Mouse (Mus musculus) heart, adult 18-20 months (tissue): ENCODE data around the gene Snx1. TPM values are rescaled to one million over a fixed set of nuclear protein-coding genes. Genes with fewer than 3 reads are reported as not detected.

Source experiments
- DNase-seq, 2 experiments: peaks; one replicate each; pipeline ENCODE4 v3.0.0; 2021 to 2022; ENCODE audit warnings: mixed read lengths in 1 of 2
- total RNA-seq, 2 experiments: library from RNA; stranded (reverse); gene quantifications; 2 replicates each; pipeline ENCODE4 v1.2.3; 2021

The Snx1 gene
- total RNA-seq, 2 experiments from 2014 or later, result 27.3 to 27.8 TPM

DNA sequence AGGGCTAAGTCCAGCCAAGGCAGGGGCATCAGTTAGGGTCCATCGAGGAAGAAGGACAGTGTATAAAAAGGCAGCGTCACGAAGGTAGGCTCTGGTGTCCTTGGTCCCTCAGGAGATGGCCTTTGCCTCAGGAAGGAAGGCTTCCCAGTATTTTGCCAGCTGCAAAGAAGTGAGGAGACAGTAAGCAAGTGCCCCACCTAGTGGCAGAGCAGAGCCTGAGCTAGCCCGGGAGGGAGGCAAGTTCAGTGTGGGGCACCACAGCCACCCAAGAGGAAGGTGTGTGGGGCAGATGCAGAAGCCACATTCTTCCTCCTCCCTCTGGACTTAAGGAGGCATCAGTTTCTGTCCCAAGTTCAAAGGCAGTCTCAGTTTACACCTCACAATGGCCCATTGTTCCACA lies 38.0 kb downstream of the Snx1 start:
- peak; percentile 48 to 72 for DNase-seq

DNA sequence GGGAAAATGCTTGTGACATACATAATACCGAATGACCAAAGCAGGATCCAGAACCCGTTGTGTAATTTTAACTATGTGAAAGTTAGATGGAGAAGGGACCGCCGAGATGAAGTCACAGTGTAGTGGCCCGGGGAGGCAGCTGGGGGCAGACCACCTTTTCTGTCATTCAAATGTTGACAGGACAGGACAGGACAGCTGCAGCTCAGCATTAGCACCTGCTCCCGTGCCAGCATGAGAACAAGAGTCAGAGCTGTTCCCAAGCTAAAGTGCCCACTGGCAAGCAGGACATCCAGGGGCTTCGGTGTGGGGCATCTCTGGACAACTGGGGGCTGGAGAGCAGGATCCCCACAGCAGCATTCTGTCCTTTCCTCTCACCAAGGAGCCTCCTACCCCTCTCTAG lies 39.3 kb downstream of the Snx1 start:
- no peak for DNase-seq

DNA sequence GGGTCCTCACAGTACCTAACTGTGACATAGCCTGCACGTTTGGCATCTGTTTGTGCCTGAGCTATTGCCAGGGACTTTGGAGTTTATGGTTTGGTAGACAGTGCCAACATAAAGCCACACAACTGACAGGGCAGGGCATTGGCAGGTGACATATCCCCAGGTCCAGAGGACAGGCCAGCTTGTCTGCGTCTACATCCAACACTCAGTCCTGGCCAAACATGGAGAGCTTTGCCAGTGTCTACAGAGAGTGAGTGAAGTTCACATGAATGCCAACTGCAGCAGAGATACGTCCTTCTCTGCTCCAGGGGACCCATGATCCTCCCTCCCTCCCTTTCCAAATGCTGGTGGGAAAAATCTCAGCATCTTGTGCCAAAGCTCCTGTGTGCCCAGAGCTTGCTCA lies 42.2 kb downstream of the Snx1 start:
- no peak for DNase-seq

DNA sequence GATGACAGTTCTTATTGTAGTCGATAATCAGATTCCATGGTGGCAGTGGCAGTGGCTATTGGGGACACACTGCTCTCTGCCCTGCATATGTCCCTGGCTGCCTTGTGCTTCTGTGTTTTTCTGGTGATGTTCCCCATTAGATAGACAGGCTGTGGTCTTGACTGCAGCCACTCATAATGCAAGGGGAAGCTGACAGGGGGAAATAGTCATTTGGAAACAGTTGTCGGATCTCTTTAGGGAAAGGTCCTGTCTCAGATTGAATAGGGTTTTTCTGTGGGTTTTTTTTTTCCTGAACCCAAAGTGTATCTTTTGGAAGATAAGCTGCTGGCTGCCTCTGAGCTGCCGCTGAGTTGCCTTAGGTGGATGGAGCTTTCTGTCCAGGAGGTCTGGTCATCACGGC lies 44.4 kb downstream of the Snx1 start:
- no peak for DNase-seq

DNA sequence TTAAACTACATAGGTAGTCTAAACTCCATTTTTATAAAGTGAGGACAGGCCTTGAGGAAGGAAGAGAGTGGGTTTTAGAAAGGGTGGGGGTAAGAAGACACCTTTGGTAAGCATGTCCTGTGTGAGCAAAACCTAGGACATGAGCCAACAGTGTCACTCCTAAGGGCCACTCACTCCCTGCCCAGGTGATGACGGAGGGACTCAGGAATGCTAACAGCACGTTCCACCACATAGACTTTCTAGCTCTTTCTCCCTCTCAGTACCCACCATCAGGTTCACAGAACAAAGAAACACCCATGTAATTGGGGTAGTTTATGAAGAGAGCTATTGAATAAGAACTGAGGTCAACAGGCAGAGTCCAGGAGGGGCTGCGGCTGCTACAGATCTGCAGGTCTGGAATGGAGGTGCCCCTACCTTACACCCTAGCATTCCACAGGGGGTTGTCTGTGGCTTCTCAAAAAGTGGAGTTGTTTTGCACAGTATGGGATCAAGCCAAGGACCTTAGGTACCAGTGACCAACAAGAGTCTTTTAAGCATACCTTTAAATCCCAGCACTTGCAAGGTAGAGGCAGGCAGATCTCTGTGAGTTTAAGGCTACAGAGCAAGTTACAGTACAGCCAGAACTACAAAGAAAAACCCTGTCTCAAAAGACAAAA lies 45.5 kb downstream of the Snx1 start:
- no peak for DNase-seq

DNA sequence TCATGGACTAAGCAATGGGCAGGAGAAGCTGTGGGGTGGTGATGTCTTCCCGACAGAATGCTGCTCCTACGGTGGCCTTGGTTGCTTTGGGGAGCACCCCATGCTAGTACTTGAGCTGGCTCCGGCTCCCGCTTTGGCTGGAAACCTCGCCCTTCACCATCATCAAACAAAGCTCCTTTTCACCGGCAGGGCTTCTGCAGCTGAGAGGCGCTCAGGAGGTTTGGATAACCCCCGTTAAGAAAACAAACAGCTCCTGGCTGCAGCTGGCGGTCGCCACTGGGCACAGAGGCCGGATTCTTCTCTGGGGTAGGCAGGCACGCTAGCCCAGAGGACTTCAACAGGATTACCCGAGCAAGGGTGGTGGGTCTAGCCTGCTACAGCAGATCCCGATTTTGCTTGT lies 47.9 kb downstream of the Snx1 start:
- no peak for DNase-seq

DNA sequence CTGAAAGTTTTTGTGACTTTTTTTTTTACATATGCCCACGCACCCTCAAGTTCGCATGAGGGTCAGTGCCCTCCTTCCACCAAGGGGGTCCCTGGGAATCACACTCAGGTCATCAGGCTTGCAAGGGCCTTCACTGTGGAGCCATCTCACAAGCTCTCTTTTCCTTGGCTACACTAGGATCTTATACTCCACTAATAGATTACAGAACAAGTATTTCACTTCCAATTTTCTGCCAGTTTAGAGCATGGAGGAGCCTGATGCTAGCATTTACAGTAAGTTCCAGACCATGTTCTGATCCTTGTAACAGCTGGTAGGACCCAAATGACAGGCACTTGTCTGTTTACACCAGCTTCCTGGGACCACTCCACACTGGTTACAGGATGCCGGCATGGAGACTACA lies 48.3 kb downstream of the Snx1 start:
- no peak for DNase-seq

DNA sequence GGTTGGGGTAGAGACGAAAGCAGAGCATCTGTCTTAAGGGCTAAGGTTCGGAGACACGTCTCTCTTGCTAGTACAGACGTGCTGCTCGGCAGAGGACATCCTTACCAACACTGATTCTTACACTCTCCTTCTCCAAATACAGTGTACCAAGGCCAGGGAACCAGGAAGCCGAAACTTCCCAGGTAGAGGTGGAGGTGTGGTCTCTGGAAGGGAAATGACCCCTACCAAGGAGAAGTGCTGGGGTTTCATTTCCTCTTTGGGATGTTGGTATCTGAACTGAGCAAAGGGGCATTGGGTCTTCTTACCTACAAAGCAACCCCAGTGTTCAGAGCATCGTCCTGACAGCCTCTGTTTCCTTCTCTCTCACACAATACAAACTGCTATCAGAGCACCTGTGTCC lies 53.6 kb downstream of the Snx1 start:
- no peak for DNase-seq

DNA sequence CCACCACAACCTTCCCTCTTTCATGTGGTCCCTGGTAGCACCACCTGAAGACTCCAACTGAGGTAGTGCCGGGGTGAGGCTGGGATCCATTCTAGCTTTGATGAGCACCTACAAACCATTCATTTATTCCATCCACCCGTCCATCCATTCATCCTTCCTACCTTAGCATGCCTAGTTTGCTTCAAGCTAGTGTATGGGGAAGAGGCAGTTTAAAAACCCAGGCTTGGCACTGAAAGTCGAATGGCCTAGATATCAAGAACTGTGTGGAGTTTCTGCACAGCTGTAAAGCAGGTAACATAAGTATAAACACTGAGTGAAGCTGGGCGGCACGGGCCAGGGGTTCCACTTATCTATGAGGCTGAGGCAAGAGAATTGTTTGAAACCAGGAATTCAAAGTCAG lies 56.2 kb downstream of the Snx1 start:
- no peak for DNase-seq

DNA sequence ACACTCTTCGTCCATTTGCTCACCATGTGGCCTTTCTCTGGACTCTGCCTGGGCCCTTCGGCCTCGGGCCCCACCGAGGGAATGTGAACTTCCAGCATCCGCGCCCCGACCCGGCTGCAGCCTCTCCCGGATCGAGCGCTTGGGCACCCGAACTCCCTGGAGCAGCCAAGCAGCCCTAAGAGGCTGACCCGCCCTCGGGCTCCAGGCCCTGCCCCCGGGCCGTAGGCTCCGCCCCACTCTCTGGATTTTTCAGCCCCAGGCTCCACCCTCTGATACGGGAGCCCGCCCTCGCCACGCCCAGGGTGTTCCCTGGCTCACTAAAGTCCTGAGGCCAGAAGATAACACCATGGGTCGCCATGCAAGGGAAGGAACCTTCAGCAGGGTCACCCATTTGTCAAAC lies 56.8 kb downstream of the Snx1 start, which contains the start of gene Snx22:
Gene Snx22 (minus strand): TSS at position 137 of the 400 bp plus-strand sequence.
- DNase-seq, result peak; percentile 84 to 85

DNA sequence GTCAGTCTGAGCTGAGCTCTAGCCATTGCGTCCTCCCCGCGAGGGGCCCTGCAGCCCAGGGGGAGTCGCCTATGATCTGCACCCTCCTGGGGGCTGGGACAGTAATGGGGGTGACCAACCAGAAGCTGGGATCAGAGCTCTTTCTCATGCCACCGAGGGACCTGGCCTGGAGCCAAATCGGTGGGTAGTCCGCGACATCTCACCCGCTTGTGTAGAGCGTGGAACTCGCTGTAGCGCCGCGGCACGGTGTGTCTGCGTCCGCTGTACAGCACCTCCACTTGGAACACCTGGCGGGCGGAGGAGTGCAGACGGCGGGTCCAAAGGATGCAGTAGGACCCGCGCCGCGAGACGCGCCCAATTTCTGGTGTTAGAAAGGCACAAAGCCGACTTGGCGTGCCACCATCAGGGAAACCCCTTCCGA lies 57.4 kb downstream of the Snx1 start:
- DNase-seq, result no peak

DNA sequence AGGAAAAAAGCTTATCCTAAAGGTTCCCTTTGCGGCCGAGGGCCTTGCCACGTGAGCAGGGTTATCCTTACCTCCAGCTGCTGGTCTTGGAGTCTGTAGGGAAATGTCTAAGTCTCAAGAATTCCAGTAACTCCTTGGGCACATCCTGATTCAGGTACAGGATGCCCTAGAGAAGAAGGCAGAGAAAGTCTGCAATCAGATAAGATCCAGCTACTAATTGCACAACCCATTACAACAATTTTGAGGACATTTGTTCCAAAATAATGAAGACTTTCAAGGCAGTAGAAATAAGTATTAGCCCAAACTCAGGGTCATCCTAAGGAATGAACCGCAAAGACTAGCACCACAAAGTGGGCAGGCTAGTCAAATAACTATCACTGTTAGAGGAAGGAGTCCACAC lies 58.3 kb downstream of the Snx1 start:
- no peak for DNase-seq

DNA sequence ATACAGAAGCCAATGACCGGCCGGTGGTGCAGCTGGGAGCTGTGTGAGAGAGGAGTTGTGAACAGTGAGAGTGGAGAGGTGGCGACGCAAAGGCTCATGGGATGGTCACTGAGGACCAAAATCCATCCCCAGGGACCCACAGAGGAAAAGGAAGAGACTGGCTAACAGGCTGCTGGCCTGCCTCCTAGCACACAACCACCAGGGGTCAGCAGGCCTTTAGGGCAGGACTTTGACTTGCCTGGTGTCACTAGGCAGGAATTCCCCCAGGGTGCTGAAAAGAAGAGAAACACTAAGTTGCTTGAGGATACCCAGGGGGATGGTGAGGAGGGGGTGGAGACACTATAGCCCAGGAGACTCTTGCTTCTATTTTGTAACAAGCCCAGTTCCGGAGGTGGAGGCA lies 58.8 kb downstream of the Snx1 start:
- peak; percentile 57 to 67 for DNase-seq

DNA sequence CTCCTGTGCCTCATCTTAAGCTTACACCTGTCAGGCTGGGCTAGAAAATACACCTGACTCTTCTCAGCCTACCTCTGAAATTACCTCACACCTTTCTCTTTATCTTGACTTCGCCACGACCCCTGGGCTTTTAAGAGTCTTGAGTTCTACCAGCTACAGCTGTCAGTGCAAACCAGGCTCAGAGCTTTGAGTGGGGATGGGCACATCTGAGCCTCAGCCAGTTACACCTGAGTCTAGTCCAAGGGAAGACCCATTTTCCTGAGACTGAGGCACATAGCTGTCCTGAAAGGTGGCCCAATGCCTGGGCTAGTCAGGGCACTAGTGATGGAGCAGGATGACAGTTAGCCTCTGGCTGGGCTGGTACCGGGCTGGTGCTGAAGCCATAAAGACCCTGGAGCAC lies 59.6 kb downstream of the Snx1 start:
- DNase-seq, result no peak

DNA sequence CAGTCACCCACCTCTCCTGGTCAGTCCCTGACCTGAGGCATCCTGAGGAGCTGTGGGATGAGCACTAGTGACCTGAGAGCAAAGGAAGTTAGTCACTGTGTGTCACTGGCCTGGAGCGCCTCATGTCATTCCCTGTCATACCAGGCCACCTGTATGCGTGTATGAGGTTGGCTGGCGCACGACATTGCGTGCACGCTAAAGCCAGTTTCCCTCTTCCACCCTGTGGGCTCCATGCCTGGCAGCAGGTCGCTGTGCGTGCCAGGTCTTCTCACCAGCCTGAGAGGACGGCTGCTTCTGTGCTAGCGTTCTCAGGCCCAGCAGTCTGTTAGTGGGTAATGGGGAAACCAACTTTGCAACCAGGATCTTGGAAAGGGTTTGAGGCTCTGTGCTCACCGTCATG lies 62.1 kb downstream of the Snx1 start:
- DNase-seq, result no peak

DNA sequence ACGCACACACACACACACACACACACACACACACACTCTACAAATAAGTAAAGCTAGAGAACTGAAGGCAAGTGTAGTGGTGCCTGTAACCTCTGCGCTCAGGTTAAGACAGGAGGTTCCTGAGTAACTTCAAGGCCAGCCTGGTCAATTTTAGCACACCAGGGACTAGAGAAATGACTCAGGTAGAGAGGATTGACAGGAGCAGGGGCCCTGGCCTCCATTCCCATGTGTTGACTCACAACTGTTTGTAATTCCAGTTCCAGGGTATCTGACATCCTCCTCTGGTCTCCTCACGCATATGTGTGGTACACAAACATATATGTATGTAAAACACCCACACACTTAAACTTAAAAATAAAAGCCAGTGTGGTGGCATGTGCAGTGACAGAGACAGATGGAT lies 62.9 kb downstream of the Snx1 start:
- no peak for DNase-seq

DNA sequence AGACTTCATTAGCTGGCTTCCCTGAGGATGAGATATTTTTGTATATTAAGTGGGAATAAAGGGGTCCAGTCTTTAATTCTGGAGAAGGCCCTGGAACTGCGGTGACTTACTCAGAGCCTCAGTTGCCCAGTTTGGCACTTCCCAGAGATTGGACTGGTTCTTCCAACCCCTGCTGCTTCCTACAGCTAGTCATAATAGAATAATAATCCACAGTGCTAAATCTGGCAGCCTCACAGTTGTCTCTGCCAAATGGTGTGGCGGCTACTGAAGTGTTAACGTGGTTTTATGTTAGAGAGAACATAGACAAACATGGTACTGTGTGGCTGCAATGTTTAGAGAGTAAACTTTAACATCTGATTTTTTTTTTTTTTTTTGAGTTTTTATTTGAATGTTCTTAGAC lies 64.7 kb downstream of the Snx1 start:
- DNase-seq, result no peak

DNA sequence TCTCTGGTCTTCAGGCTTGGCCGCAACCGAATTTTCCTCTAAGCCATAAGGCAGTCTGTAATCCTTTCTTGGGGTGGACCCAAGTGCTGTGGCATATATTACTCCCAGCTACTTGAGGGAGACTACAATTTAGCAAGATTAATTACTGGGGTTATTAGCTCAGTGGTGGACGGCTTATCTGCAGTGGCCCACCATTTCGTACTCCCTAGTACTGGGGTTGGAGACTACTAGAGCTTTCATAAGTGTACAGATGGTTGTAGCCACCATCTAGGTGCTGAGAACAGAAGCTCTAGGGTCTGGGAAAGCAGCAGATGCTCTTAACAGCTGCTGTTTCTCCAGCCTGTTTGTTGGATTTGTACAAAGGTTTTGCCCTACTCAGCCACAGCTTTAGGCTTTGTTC lies 65.4 kb downstream of the Snx1 start:
- DNase-seq, result no peak

DNA sequence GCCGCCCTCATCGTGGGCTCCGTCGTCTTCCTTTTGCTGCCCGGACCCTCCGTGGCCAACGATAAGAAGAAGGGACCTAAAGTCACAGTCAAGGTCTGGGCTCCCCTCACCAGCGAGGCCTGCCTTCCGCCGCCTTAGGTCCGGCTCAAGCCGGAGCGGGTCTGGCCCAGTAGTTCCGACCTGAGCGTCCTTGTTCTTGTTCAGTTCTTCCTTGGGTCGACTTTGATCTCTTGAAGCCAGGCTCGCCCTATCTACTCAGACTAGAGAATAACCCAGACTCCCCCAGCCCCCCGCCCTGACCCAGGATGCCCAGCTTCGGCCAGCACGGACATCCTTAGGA lies 66.1 kb downstream of the Snx1 start:
- no peak for DNase-seq

DNA sequence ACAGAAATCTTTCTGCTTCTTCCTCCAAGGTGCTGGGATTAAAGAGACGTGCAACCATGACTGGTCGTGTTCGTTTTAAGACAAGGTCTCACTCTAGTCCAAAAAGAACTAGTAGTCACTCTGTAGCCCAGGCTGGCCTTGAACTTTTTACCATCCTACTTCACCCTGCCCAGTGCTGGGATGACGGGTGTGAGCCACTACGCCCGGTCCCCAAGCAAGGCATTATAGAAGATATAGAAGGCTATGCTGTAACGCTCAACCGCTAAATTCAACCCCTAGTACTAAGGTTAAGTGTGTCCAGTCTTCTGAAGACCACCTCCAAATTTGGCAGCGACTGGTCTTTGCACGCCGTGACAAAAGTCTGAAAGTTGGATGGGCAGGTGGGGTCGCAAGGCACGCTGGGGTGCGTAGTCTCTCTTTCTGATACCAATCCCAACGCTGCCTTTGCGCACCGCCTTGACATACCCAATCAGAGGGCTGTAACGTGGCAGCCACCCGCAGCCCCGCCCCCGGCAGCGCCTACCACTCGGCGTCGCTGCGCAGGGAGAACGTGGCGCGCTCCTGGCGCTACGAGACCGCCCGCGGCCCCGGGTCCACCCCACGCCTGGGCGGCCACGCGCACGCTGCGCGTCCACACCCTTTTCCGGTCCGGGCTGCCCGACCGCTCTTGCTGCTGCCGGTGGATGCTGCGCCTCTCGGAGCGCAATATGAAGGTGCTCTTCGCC lies 66.6 kb downstream of the Snx1 start, which contains the start of gene Ppib:
Gene Ppib (plus strand): TSS at position 640 of the 725 bp plus-strand sequence.
- DNase-seq, result peak; percentile 96 to 99

DNA sequence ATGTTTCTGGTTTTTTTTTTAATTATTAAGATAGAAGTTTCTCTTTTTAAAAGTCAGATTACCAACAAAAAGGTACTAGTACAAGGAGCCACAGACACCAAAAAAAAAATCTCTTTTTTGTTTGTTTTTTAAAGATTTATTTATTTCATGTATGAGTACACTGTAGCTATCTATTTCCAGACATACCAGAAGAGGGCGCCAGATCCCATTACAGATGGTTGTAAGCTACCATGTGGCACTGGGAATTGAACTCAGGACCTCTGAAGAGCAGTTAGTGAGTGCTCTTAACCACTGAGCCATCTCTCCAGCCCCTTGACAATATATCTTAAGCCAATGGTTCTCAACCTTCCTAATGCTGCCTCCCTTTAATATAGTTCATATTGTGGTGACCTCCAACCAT lies 72.8 kb downstream of the Snx1 start:
- DNase-seq, result no peak

DNA sequence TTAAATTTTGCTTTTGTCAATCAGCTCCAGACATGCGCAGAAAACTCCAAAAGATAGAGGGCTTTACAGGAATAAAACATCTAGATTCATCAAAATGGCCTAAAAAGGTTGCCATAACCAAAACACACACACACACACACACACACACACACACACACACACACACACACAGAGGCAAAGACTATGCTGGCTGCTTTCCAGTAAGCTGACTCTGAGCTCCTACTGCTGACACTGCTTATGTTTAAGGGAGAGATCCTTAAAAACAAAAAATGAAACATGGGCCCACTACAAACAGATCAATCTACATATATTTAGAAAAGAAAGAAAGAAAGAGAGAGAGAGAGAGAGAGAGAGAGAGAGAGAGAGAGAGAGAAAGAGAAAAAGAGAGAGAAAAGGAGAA lies 73.7 kb downstream of the Snx1 start:
- no peak for DNase-seq

DNA sequence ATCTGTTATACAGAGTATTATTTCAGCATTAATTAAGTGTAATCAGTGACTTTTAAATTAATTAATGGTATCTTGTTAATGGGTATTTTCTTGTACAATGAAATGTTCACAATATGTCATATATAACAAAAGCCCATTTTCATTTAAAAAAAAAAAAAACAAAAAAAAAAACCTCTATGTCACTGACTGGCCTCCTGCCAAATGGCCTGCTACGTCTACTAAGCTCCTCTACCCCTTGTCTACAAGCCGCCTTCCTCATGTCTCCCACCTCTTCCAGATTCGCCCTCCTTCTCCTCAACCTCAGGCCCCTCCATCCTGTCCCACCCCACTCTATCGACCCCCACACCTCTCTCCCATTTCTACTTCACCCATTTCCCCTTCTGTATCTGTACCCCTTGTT lies 74.9 kb downstream of the Snx1 start:
- DNase-seq, result no peak

DNA sequence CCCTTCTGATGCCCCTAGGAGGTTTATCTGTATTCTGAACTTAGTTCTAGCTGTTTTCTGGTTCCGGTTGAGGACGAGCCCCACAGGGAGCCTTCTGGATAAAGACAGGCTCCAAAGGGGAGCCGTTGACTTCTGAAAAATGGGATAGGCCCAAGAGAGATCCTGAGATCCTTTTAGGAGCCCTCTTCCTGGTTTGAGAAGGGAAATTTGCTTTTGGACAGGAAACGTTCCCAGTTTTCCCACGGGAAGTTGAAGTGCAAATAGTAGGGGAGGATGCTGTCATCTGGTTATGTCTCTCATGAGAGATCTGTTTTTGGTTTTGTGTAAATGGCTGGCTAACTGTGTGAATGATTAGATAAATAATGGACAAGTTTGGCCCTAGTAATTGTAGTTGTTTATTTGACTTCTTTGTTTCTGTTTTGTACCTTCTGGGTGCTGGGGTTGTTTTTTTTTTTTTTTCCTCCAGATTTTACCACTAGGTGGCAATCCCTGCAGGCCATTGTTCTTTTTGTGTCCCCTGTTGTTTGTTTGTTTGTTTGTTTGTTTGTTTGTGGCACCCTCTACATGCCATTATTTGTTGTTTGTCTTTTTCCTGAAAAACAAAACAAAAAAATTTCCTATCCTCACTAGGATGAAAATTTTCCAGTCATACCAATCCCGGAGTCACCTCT lies 76.3 kb downstream of the Snx1 start:
- DNase-seq, result peak in 1 of 2 experiments; percentile 31
